In the genomic region with DNA sequence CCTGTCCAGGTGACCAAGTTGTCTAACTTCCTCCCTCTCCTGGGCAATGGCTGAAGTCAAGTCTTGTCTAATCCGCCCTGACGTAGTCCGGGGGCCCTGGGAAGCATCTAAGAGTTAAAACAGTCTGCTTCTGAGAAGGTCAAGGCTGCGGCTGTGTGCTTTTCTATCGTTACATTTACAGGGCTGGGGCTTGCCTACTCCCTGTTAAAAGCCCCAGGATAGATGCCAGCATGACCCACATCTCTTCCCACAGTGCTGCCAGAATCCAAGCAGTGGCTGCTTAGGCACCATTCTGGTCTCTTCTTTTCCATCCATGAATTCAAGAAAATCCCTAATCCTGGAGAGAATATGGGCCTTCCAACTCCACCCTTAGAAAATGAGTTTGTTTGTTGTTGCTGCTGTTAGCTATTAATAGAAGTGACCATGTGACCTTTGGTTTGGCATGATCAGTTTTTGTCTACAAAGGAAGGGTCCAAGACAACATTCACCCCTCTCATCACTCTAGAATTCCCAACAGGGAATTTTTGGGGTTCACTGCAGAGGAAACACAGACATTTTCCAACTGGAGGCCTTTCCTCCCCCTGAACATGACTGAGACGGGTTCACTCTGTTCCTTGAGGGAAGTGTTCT, we compare ENCODE assay signal across 25 mouse cellular contexts. TPM values are rescaled to one million over a fixed set of nuclear protein-coding genes. Genes with fewer than 3 reads are reported as not detected.
A peak's percentile ranks its signal among the peaks of the same experiment; 100 is the strongest.
DNase-seq lines count a peak whose midpoint lies in the region; ATAC-seq and TF ChIP-seq lines count a peak whose summit lies in the region.
"Had no signal": no experiment of that assay in that cellular context is flagged by ENCODE, and none has a peak within 500 bp of the region (broad histone marks: within the 10 kb centered on the region; RNA-seq: fewer than 3 reads in every experiment).

No protein-coding gene starts in this region.

- WGBS in heart, adult 2 months: 55% methylated on average over 6 of the region's 6 CpGs
- 54% methylated on average over 6 of the region's 6 CpGs for WGBS in liver, adult 2 months
- 50% methylated on average over 6 of the region's 6 CpGs for WGBS in liver, postnatal 0 days (ENCODE audit: insufficient replicate concordance)

- ATAC-seq in liver, postnatal 0 days: no peak
- ATAC-seq: forebrain, embryonic 16.5 days; intestine, embryonic 16.5 days; midbrain, embryonic 16.5 days had no signal

- no peak for TF ChIP-seq CTCF in heart, adult 2 months (IDR thresholded peaks at IDR 0.05)
- no peak for TF ChIP-seq CTCF in liver, adult 2 months (IDR thresholded peaks at IDR 0.05; ENCODE audit: low read depth, low read length)
- no peak for TF ChIP-seq CTCF in liver, postnatal 0 days (IDR thresholded peaks at IDR 0.05; ENCODE audit: low read depth)

- no peak overlapping the region for H3K4me3 ChIP-seq in heart, adult 2 months
- H3K4me3 ChIP-seq in liver, adult 2 months (ENCODE audit: insufficient read depth, low read depth, low read length): no peak overlapping the region
- H3K4me3 ChIP-seq in liver, postnatal 0 days (ENCODE audit: low read depth, low read length): no peak overlapping the region
- H3K4me3 ChIP-seq: embryonic facial prominence, embryonic 13.5 days; hindbrain, embryonic 13.5 days; liver, embryonic 15.5 days; lung, embryonic 15.5 days; neural tube, embryonic 12.5 days had no signal

- no peak for TF ChIP-seq POLR2A in heart, adult 2 months (IDR thresholded peaks at IDR 0.05; ENCODE audit: insufficient read depth, low read depth, low read length)
- TF ChIP-seq POLR2A in liver, adult 2 months (IDR thresholded peaks at IDR 0.05; ENCODE audit: extremely low read depth, insufficient read depth, low read length): no peak

- peaks cover 3% of the 10 kb centered on the region for H3K4me1 ChIP-seq in heart, adult 2 months (ENCODE audit: control insufficient read depth, insufficient read depth, low read length)
- H3K4me1 ChIP-seq in liver, adult 2 months (ENCODE audit: control insufficient read depth, insufficient read depth, low read length): peaks cover 11% of the 10 kb centered on the region
- peaks cover 10% of the 10 kb centered on the region for H3K4me1 ChIP-seq in liver, postnatal 0 days (ENCODE audit: insufficient read depth)
- H3K4me1 ChIP-seq: hindbrain, embryonic 13.5 days; neural tube, embryonic 12.5 days had no signal

- intact Hi-C loops in heart, adult 2 months (cut with DNase I): no loop called here
- intact Hi-C loops in heart, postnatal 14 days (cut with DNase I): no loop called here

- no peaks in the 10 kb centered on the region for H3K27me3 ChIP-seq in heart, adult 2 months (ENCODE audit: control insufficient read depth, insufficient read depth, low read length)
- no peaks in the 10 kb centered on the region for H3K27me3 ChIP-seq in liver, adult 2 months (ENCODE audit: control insufficient read depth, insufficient read depth, low read length)
- H3K27me3 ChIP-seq in liver, postnatal 0 days (ENCODE audit: insufficient read depth, low read length): no peaks in the 10 kb centered on the region
- H3K27me3 ChIP-seq: embryonic facial prominence, embryonic 13.5 days; hindbrain, embryonic 13.5 days; liver, embryonic 15.5 days; lung, embryonic 15.5 days; neural tube, embryonic 12.5 days had no signal

- no peak for TF ChIP-seq EP300 in heart, adult 2 months (IDR thresholded peaks at IDR 0.05; ENCODE audit: insufficient read depth, low read depth, low read length)
- TF ChIP-seq EP300 in liver, postnatal 0 days (IDR thresholded peaks at IDR 0.05; ENCODE audit: low read depth): no peak

- H3K9me3 ChIP-seq in liver, postnatal 0 days (ENCODE audit: low read length): no peaks in the 10 kb centered on the region
- H3K9me3 ChIP-seq: embryonic facial prominence, embryonic 13.5 days; G1E; hindbrain, embryonic 13.5 days; liver, embryonic 15.5 days; lung, embryonic 15.5 days; neural tube, embryonic 12.5 days had no signal

- no peak overlapping the region for H3K9ac ChIP-seq in heart, adult 2 months (ENCODE audit: low read depth, low read length)
- no peak overlapping the region for H3K9ac ChIP-seq in liver, adult 2 months (ENCODE audit: low read depth, low read length)
- no peak overlapping the region for H3K9ac ChIP-seq in liver, postnatal 0 days (replicated peaks)
- H3K9ac ChIP-seq: embryonic facial prominence, embryonic 13.5 days; hindbrain, embryonic 13.5 days; liver, embryonic 15.5 days; lung, embryonic 15.5 days; neural tube, embryonic 12.5 days had no signal

- peak overlapping the region; percentile 60 for H3K27ac ChIP-seq in heart, adult 2 months
- peak overlapping the region; percentile 72 for H3K27ac ChIP-seq in liver, adult 2 months (replicated peaks; ENCODE audit: insufficient read depth, low read depth, low read length)
- H3K27ac ChIP-seq in liver, postnatal 0 days (ENCODE audit: low read depth): no peak overlapping the region
- H3K27ac ChIP-seq: embryonic facial prominence, embryonic 13.5 days; hindbrain, embryonic 13.5 days; liver, embryonic 15.5 days; lung, embryonic 15.5 days; neural tube, embryonic 12.5 days had no signal

- no peaks in the 10 kb centered on the region for H3K79me2 ChIP-seq in heart, adult 2 months (replicated peaks; ENCODE audit: control insufficient read depth, insufficient read depth, low read length)
- no peaks in the 10 kb centered on the region for H3K79me2 ChIP-seq in liver, adult 2 months (ENCODE audit: control insufficient read depth, insufficient read depth, low read length)

- H3K4me2 ChIP-seq in liver, postnatal 0 days (ENCODE audit: low read depth, low read length): no peak overlapping the region
- H3K4me2 ChIP-seq: embryonic facial prominence, embryonic 13.5 days; heart, embryonic 11.5 days; hindbrain, embryonic 13.5 days; liver, embryonic 15.5 days; lung, embryonic 15.5 days; midbrain, embryonic 11.5 days; neural tube, embryonic 12.5 days had no signal

- no peaks in the 10 kb centered on the region for H3K36me3 ChIP-seq in heart, adult 2 months (ENCODE audit: control insufficient read depth, insufficient read depth, low read length)
- H3K36me3 ChIP-seq in liver, adult 2 months (ENCODE audit: control insufficient read depth, insufficient read depth, low read length): no peaks in the 10 kb centered on the region
- H3K36me3 ChIP-seq in liver, postnatal 0 days (replicated peaks; ENCODE audit: insufficient read depth, low read length): no peaks in the 10 kb centered on the region
- H3K36me3 ChIP-seq: embryonic facial prominence, embryonic 13.5 days; G1E; hindbrain, embryonic 13.5 days; liver, embryonic 15.5 days; lung, embryonic 15.5 days; neural tube, embryonic 12.5 days had no signal

- DNase-seq in adrenal gland, adult 2 months: peak; percentile 31
- DNase-seq in adrenal gland, postnatal 4 days (ENCODE audit: low spot score in 2 of 2): no peak
- DNase-seq in heart, adult 2 months: no peak
- no peak for DNase-seq in heart, postnatal 14 days
- peak; percentile 79 for DNase-seq in liver, adult 2 months (ENCODE audit: extremely low read depth, low read depth, low spot score)
- DNase-seq in liver, postnatal 0 days: no peak
- no peak for DNase-seq in retina, postnatal 1 day
- DNase-seq: cerebellum, adult 9-11 months; embryo, embryonic 11 days; gastrocnemius, postnatal 14 days; heart, postnatal 4 days; kidney, postnatal 10 days; liver; thymus, postnatal 25 days had no signal

RNA-seq across cellular contexts. Expression of a gene that starts 12.0 kb away (rescaled TPM):
- total RNA-seq in adrenal gland, adult 2 months (2021): 10 to 100 TPM; 12.3 to 15.1 TPM
- 7.4 and 8.9 TPM in 2 replicates for polyA plus RNA-seq in adrenal gland, adult 2 months (2012; rRNA removed)
- 10 to 100 TPM; 16.7 to 19.8 TPM for total RNA-seq in adrenal gland, postnatal 4 days (2021)
- 10 to 100 TPM; 14.7 to 25.3 TPM for total RNA-seq in heart, adult 2 months (2021)
- polyA plus RNA-seq in heart, adult 2 months (2012; rRNA removed): 6.1 and 10.3 TPM in 2 replicates
- 10 to 100 TPM; 23.1 to 26.1 TPM for total RNA-seq in heart, postnatal 14 days (2021)
- 4.9 and 9.2 TPM in 2 replicates for total RNA-seq in liver, adult 2 months (2014; rRNA removed)
- polyA plus RNA-seq in liver, adult 2 months (2012; rRNA removed): 8.4 and 12.0 TPM in 2 replicates
- polyA plus RNA-seq in liver, postnatal 0 days (2015; fragmentation: Nextera tagmentation; extraction: Ambion mirVana): 8.3 and 10.0 TPM in 2 replicates

Comparison
In these comparisons a context has a peak if more than half of its experiments do, and no peak if none do; other contexts are left out.
1. DNase-seq: peak in adrenal gland, adult 2 months (single experiment) and liver, adult 2 months (single experiment); none in adrenal gland, postnatal 4 days (0 of 2), heart, adult 2 months (0 of 2), heart, postnatal 14 days (0 of 2), liver, postnatal 0 days (single experiment) and retina, postnatal 1 day (single experiment).